Mouse (Mus musculus): ENCODE measurements around the gene Jak1. TPM values are rescaled to one million over a fixed set of nuclear protein-coding genes. Genes with fewer than 3 reads are reported as not detected.

Jak1 gene
- polyA plus RNA-seq, 1 experiment from 2014 or later, result 48.3 TPM

- Histone ChIP-seq H3K9ac (ENCODE audit: low read depth, low read length) (no peak overlapping the region), H3K4me2 (ENCODE audit: low read depth, low read length) (no peak overlapping the region), H3K9me3 (replicated peaks; ENCODE audit: control insufficient read depth, low read length) (no peaks in the 10 kb centered on the region), H3K36me3 (ENCODE audit: control insufficient read depth, insufficient read depth) (peaks cover 17% of the 10 kb centered on the region), H3K4me1 (ENCODE audit: control insufficient read depth, low read depth, low read length) (no peaks in the 10 kb centered on the region), H3K27me3 (ENCODE audit: control insufficient read depth, insufficient read depth, low read depth, low read length) (no peaks in the 10 kb centered on the region), H3K27ac (ENCODE audit: low read length) (no peak overlapping the region), H3K4me3 (ENCODE audit: low read depth, low read length) (no peak overlapping the region)
- ATAC-seq (ENCODE audit: low read depth), result no peak
- 77% methylated on average over 2 of the region's 2 CpGs for WGBS (ENCODE audit: insufficient replicate concordance)
Measured at GRCm38 (mm10) chr4:101164189-101164588, 100.9 kb downstream of the Jak1 start.

GRCm38 (mm10) chr4:101160821-101161220 lies 104.3 kb downstream of the Jak1 start:
- H3K36me3 ChIP-seq (ENCODE audit: control insufficient read depth, insufficient read depth), result peaks cover 40% of the 10 kb centered on the region
- H3K4me2 ChIP-seq (ENCODE audit: low read depth, low read length), result no peak overlapping the region
- 57% methylated on average over 1 of the region's 1 CpGs for WGBS (ENCODE audit: insufficient replicate concordance)
- peaks cover 6% of the 10 kb centered on the region for H3K4me1 ChIP-seq (ENCODE audit: control insufficient read depth, low read depth, low read length)
- no peak overlapping the region for H3K27ac ChIP-seq (ENCODE audit: low read length)
- H3K9me3 ChIP-seq (replicated peaks; ENCODE audit: control insufficient read depth, low read length), result no peaks in the 10 kb centered on the region
- H3K4me3 ChIP-seq (ENCODE audit: low read depth, low read length), result no peak overlapping the region
- H3K9ac ChIP-seq (ENCODE audit: low read depth, low read length), result no peak overlapping the region
- ATAC-seq (ENCODE audit: low read depth), result no peak
- no peaks in the 10 kb centered on the region for H3K27me3 ChIP-seq (ENCODE audit: control insufficient read depth, insufficient read depth, low read depth, low read length)

- Histone ChIP-seq H3K4me3 (ENCODE audit: low read depth, low read length) (no peak overlapping the region), H3K27me3 (ENCODE audit: control insufficient read depth, insufficient read depth, low read depth, low read length) (no peaks in the 10 kb centered on the region), H3K27ac (ENCODE audit: low read length) (no peak overlapping the region), H3K4me2 (ENCODE audit: low read depth, low read length) (no peak overlapping the region), H3K9ac (ENCODE audit: low read depth, low read length) (no peak overlapping the region), H3K36me3 (ENCODE audit: control insufficient read depth, insufficient read depth) (peaks cover 41% of the 10 kb centered on the region), H3K9me3 (replicated peaks; ENCODE audit: control insufficient read depth, low read length) (no peaks in the 10 kb centered on the region), H3K4me1 (ENCODE audit: control insufficient read depth, low read depth, low read length) (peaks cover 13% of the 10 kb centered on the region)
- no peak for ATAC-seq (ENCODE audit: low read depth)
- 59% methylated on average over 12 of the region's 12 CpGs for WGBS (ENCODE audit: insufficient replicate concordance)
Measured at GRCm38 (mm10) chr4:101159191-101159764, 105.8 kb downstream of the Jak1 start.

GRCm38 (mm10) chr4:101158282-101158681 lies 106.8 kb downstream of the Jak1 start:
- no peak overlapping the region for H3K4me3 ChIP-seq (ENCODE audit: low read depth, low read length)
- H3K9me3 ChIP-seq (replicated peaks; ENCODE audit: control insufficient read depth, low read length), result no peaks in the 10 kb centered on the region
- no peak for ATAC-seq (ENCODE audit: low read depth)
- H3K36me3 ChIP-seq (ENCODE audit: control insufficient read depth, insufficient read depth), result peaks cover 42% of the 10 kb centered on the region
- no peaks in the 10 kb centered on the region for H3K27me3 ChIP-seq (ENCODE audit: control insufficient read depth, insufficient read depth, low read depth, low read length)
- H3K4me1 ChIP-seq (ENCODE audit: control insufficient read depth, low read depth, low read length), result peaks cover 13% of the 10 kb centered on the region
- H3K9ac ChIP-seq (ENCODE audit: low read depth, low read length), result no peak overlapping the region
- 62% methylated on average over 6 of the region's 6 CpGs for WGBS (ENCODE audit: insufficient replicate concordance)
- no peak overlapping the region for H3K4me2 ChIP-seq (ENCODE audit: low read depth, low read length)
- no peak overlapping the region for H3K27ac ChIP-seq (ENCODE audit: low read length)

- peaks cover 44% of the 10 kb centered on the region for H3K36me3 ChIP-seq (ENCODE audit: control insufficient read depth, insufficient read depth)
- no peak for ATAC-seq (ENCODE audit: low read depth)
Measured at GRCm38 (mm10) chr4:101157476-101157875, 107.6 kb downstream of the Jak1 start.

GRCm38 (mm10) chr4:101155541-101155940 lies 109.5 kb downstream of the Jak1 start:
- no peaks in the 10 kb centered on the region for H3K9me3 ChIP-seq (replicated peaks; ENCODE audit: control insufficient read depth, low read length)
- no peaks in the 10 kb centered on the region for H3K27me3 ChIP-seq (ENCODE audit: control insufficient read depth, insufficient read depth, low read depth, low read length)
- WGBS (ENCODE audit: insufficient replicate concordance), result 16% methylated on average over 4 of the region's 4 CpGs
- H3K36me3 ChIP-seq (ENCODE audit: control insufficient read depth, insufficient read depth), result peaks cover 42% of the 10 kb centered on the region
- H3K27ac ChIP-seq (ENCODE audit: low read length), result no peak overlapping the region
- H3K4me3 ChIP-seq (ENCODE audit: low read depth, low read length), result no peak overlapping the region
- ATAC-seq (ENCODE audit: low read depth), result peak; percentile 91
- peaks cover 13% of the 10 kb centered on the region for H3K4me1 ChIP-seq (ENCODE audit: control insufficient read depth, low read depth, low read length)
- H3K9ac ChIP-seq (ENCODE audit: low read depth, low read length), result no peak overlapping the region
- H3K4me2 ChIP-seq (ENCODE audit: low read depth, low read length), result no peak overlapping the region

More at GRCm38 (mm10) chr4:101157476-101157875, 107.6 kb downstream of the Jak1 start:
- 82% methylated on average over 5 of the region's 5 CpGs for WGBS (ENCODE audit: insufficient replicate concordance)
- Histone ChIP-seq H3K4me1 (ENCODE audit: control insufficient read depth, low read depth, low read length) (peaks cover 13% of the 10 kb centered on the region), H3K27me3 (ENCODE audit: control insufficient read depth, insufficient read depth, low read depth, low read length) (no peaks in the 10 kb centered on the region), H3K4me3 (ENCODE audit: low read depth, low read length) (no peak overlapping the region), H3K9me3 (replicated peaks; ENCODE audit: control insufficient read depth, low read length) (no peaks in the 10 kb centered on the region), H3K4me2 (ENCODE audit: low read depth, low read length) (no peak overlapping the region), H3K9ac (ENCODE audit: low read depth, low read length) (no peak overlapping the region), H3K27ac (ENCODE audit: low read length) (no peak overlapping the region)

- no peak overlapping the region for H3K4me2 ChIP-seq (ENCODE audit: low read depth, low read length)
- no peaks in the 10 kb centered on the region for H3K4me1 ChIP-seq (ENCODE audit: control insufficient read depth, low read depth, low read length)
- 75% methylated on average over 11 of the region's 11 CpGs for WGBS (ENCODE audit: insufficient replicate concordance)
Measured at GRCm38 (mm10) chr4:101146891-101147655, 118.0 kb downstream of the Jak1 start.

GRCm38 (mm10) chr4:101146047-101146745 lies 118.9 kb downstream of the Jak1 start:
- peaks cover 5% of the 10 kb centered on the region; the same call in 1 of the 2 replicates for H3K36me3 ChIP-seq (ENCODE audit: control insufficient read depth, insufficient read depth)
- no peak overlapping the region for H3K9ac ChIP-seq (ENCODE audit: low read depth, low read length)
- no peak overlapping the region for H3K4me3 ChIP-seq (ENCODE audit: low read depth, low read length)
- WGBS (ENCODE audit: insufficient replicate concordance), result 30% methylated on average over 9 of the region's 9 CpGs
- ATAC-seq (ENCODE audit: low read depth), result 0 out of 2 replicates have a peak, but pooled peaks have one; percentile 16
- H3K27me3 ChIP-seq (ENCODE audit: control insufficient read depth, insufficient read depth, low read depth, low read length), result no peaks in the 10 kb centered on the region
- H3K9me3 ChIP-seq (replicated peaks; ENCODE audit: control insufficient read depth, low read length), result no peaks in the 10 kb centered on the region
- H3K4me1 ChIP-seq (ENCODE audit: control insufficient read depth, low read depth, low read length), result no peaks in the 10 kb centered on the region
- H3K27ac ChIP-seq (ENCODE audit: low read length), result no peak overlapping the region
- no peak overlapping the region for H3K4me2 ChIP-seq (ENCODE audit: low read depth, low read length)

More at GRCm38 (mm10) chr4:101146891-101147655, 118.0 kb downstream of the Jak1 start:
- Histone ChIP-seq H3K9ac (ENCODE audit: low read depth, low read length) (no peak overlapping the region), H3K36me3 (ENCODE audit: control insufficient read depth, insufficient read depth) (peaks cover 5% of the 10 kb centered on the region; the same call in 1 of the 2 replicates), H3K9me3 (replicated peaks; ENCODE audit: control insufficient read depth, low read length) (no peaks in the 10 kb centered on the region), H3K27ac (ENCODE audit: low read length) (no peak overlapping the region), H3K4me3 (ENCODE audit: low read depth, low read length) (no peak overlapping the region), H3K27me3 (ENCODE audit: control insufficient read depth, insufficient read depth, low read depth, low read length) (no peaks in the 10 kb centered on the region)
- ATAC-seq (ENCODE audit: low read depth), result no peak

- Histone ChIP-seq H3K4me2 (ENCODE audit: low read depth, low read length) (no peak overlapping the region), H3K27me3 (ENCODE audit: control insufficient read depth, insufficient read depth, low read depth, low read length) (no peaks in the 10 kb centered on the region), H3K27ac (ENCODE audit: low read length) (no peak overlapping the region), H3K9me3 (replicated peaks; ENCODE audit: control insufficient read depth, low read length) (no peaks in the 10 kb centered on the region), H3K4me3 (ENCODE audit: low read depth, low read length) (no peak overlapping the region), H3K9ac (ENCODE audit: low read depth, low read length) (no peak overlapping the region), H3K36me3 (ENCODE audit: control insufficient read depth, insufficient read depth) (no peaks in the 10 kb centered on the region), H3K4me1 (ENCODE audit: control insufficient read depth, low read depth, low read length) (no peaks in the 10 kb centered on the region)
- 77% methylated on average over 7 of the region's 7 CpGs for WGBS (ENCODE audit: insufficient replicate concordance)
- ATAC-seq (ENCODE audit: low read depth), result no peak
Measured at GRCm38 (mm10) chr4:101144790-101145189, 120.3 kb downstream of the Jak1 start.

Data from liver, embryonic 16.5 days (tissue).